Mouse (Mus musculus): Measurements from ENCODE around the gene Coil. TPM values are rescaled to one million over a fixed set of nuclear protein-coding genes. Genes with fewer than 3 reads are reported as not detected.
"Not testable (repeated sequence)": the region's sequence is repeated elsewhere in the genome, so short reads cannot be mapped to it uniquely, and the experiment has no call there.

Gene Coil
- polyA plus RNA-seq, 1 experiment: 7.2 TPM

GRCm38 (mm10) chr11:88981337-88981736, 11.3 kb downstream of the Coil start:
- WGBS: 58% methylated on average over 8 of the region's 8 CpGs
- Histone ChIP-seq H3K4me1 (ENCODE audit: control insufficient read depth, insufficient read depth, low read length) (no peaks in the 10 kb centered on the region), H3K27ac (ENCODE audit: control insufficient read depth, insufficient read depth, low read depth, low read length, poor library complexity) (no peak overlapping the region), H3K4me3 (replicated peaks; ENCODE audit: control insufficient read depth, low read depth, low read length) (no peak overlapping the region)
- TF ChIP-seq POLR2A (IDR thresholded peaks at IDR 0.05; ENCODE audit: borderline replicate concordance, control insufficient read depth, low read depth, low read length) (no peak), CTCF (IDR thresholded peaks at IDR 0.05; ENCODE audit: control insufficient read depth, insufficient read depth, low read length) (no peak)

- TF ChIP-seq CTCF (IDR thresholded peaks at IDR 0.05; ENCODE audit: control insufficient read depth, insufficient read depth, low read length) (no peak), POLR2A (IDR thresholded peaks at IDR 0.05; ENCODE audit: borderline replicate concordance, control insufficient read depth, low read depth, low read length) (no peak)
- H3K4me1 ChIP-seq (ENCODE audit: control insufficient read depth, insufficient read depth, low read length): no peaks in the 10 kb centered on the region
- no peak overlapping the region for H3K4me3 ChIP-seq (replicated peaks; ENCODE audit: control insufficient read depth, low read depth, low read length)
- no peak overlapping the region for H3K27ac ChIP-seq (ENCODE audit: control insufficient read depth, insufficient read depth, low read depth, low read length, poor library complexity)
- WGBS: 86% methylated on average over 10 of the region's 10 CpGs
These were observed 16.6 kb downstream of the Coil start for GRCm38 (mm10) chr11:88986616-88987015.

GRCm38 (mm10) chr11:88988956-88989355, 18.9 kb downstream of the Coil start:
- 75% methylated on average over 5 of the region's 5 CpGs for WGBS
- no peak for TF ChIP-seq CTCF (IDR thresholded peaks at IDR 0.05; ENCODE audit: control insufficient read depth, insufficient read depth, low read length)
- TF ChIP-seq POLR2A (IDR thresholded peaks at IDR 0.05; ENCODE audit: borderline replicate concordance, control insufficient read depth, low read depth, low read length): no peak
- Histone ChIP-seq H3K4me3 (replicated peaks; ENCODE audit: control insufficient read depth, low read depth, low read length) (no peak overlapping the region), H3K27ac (ENCODE audit: control insufficient read depth, insufficient read depth, low read depth, low read length, poor library complexity) (no peak overlapping the region), H3K4me1 (ENCODE audit: control insufficient read depth, insufficient read depth, low read length) (no peaks in the 10 kb centered on the region)

- WGBS: 51% methylated on average over 5 of the region's 5 CpGs
- Histone ChIP-seq H3K27ac (ENCODE audit: control insufficient read depth, insufficient read depth, low read depth, low read length, poor library complexity) (no peak overlapping the region), H3K4me3 (replicated peaks; ENCODE audit: control insufficient read depth, low read depth, low read length) (no peak overlapping the region), H3K4me1 (ENCODE audit: control insufficient read depth, insufficient read depth, low read length) (no peaks in the 10 kb centered on the region)
- TF ChIP-seq CTCF (IDR thresholded peaks at IDR 0.05; ENCODE audit: control insufficient read depth, insufficient read depth, low read length) (no peak), POLR2A (IDR thresholded peaks at IDR 0.05; ENCODE audit: borderline replicate concordance, control insufficient read depth, low read depth, low read length) (no peak)
These were observed 19.5 kb downstream of the Coil start for GRCm38 (mm10) chr11:88989530-88989929.

- Histone ChIP-seq H3K4me3 (replicated peaks; ENCODE audit: control insufficient read depth, low read depth, low read length) (no peak overlapping the region), H3K4me1 (ENCODE audit: control insufficient read depth, insufficient read depth, low read length) (no peaks in the 10 kb centered on the region; the same call in 1 of the 2 replicates), H3K27ac (ENCODE audit: control insufficient read depth, insufficient read depth, low read depth, low read length, poor library complexity) (no peak overlapping the region)
- 64% methylated on average over 7 of the region's 7 CpGs for WGBS
- TF ChIP-seq POLR2A (IDR thresholded peaks at IDR 0.05; ENCODE audit: borderline replicate concordance, control insufficient read depth, low read depth, low read length) (no peak), CTCF (IDR thresholded peaks at IDR 0.05; ENCODE audit: control insufficient read depth, insufficient read depth, low read length) (no peak)
These were observed 23.1 kb downstream of the Coil start for GRCm38 (mm10) chr11:88993186-88993585.

- H3K27ac ChIP-seq (ENCODE audit: control insufficient read depth, insufficient read depth, low read depth, low read length, poor library complexity): no peak overlapping the region
- TF ChIP-seq CTCF (IDR thresholded peaks at IDR 0.05; ENCODE audit: control insufficient read depth, insufficient read depth, low read length) (peak; percentile 89), POLR2A (IDR thresholded peaks at IDR 0.05; ENCODE audit: borderline replicate concordance, control insufficient read depth, low read depth, low read length) (no peak)
- 21% methylated on average over 5 of the region's 5 CpGs for WGBS
These were observed 23.6 kb downstream of the Coil start for GRCm38 (mm10) chr11:88993625-88994024.

GRCm38 (mm10) chr11:88994492-88994891, 24.4 kb downstream of the Coil start:
- H3K4me1 ChIP-seq (ENCODE audit: control insufficient read depth, insufficient read depth, low read length): no peaks in the 10 kb centered on the region; the same call in 1 of the 2 replicates
- H3K4me3 ChIP-seq (replicated peaks; ENCODE audit: control insufficient read depth, low read depth, low read length): no peak overlapping the region
- TF ChIP-seq POLR2A (IDR thresholded peaks at IDR 0.05; ENCODE audit: borderline replicate concordance, control insufficient read depth, low read depth, low read length) (no peak), CTCF (IDR thresholded peaks at IDR 0.05; ENCODE audit: control insufficient read depth, insufficient read depth, low read length) (no peak)
- 58% methylated on average over 7 of the region's 7 CpGs for WGBS
- H3K27ac ChIP-seq (ENCODE audit: control insufficient read depth, insufficient read depth, low read depth, low read length, poor library complexity): no peak overlapping the region

More at GRCm38 (mm10) chr11:88993625-88994024, 23.6 kb downstream of the Coil start:
- Histone ChIP-seq H3K4me3 (replicated peaks; ENCODE audit: control insufficient read depth, low read depth, low read length) (no peak overlapping the region), H3K4me1 (ENCODE audit: control insufficient read depth, insufficient read depth, low read length) (no peaks in the 10 kb centered on the region; the same call in 1 of the 2 replicates)

- 94% methylated on average over 2 of the region's 2 CpGs for WGBS
- TF ChIP-seq POLR2A (IDR thresholded peaks at IDR 0.05; ENCODE audit: borderline replicate concordance, control insufficient read depth, low read depth, low read length) (no peak), CTCF (IDR thresholded peaks at IDR 0.05; ENCODE audit: control insufficient read depth, insufficient read depth, low read length) (no peak)
These were observed 25.6 kb downstream of the Coil start for GRCm38 (mm10) chr11:88995616-88996015.

GRCm38 (mm10) chr11:88996427-88996826, 26.4 kb downstream of the Coil start:
- no peak overlapping the region for H3K27ac ChIP-seq (ENCODE audit: control insufficient read depth, insufficient read depth, low read depth, low read length, poor library complexity)
- TF ChIP-seq CTCF (IDR thresholded peaks at IDR 0.05; ENCODE audit: control insufficient read depth, insufficient read depth, low read length): no peak
- no peak for TF ChIP-seq POLR2A (IDR thresholded peaks at IDR 0.05; ENCODE audit: borderline replicate concordance, control insufficient read depth, low read depth, low read length)
- H3K4me3 ChIP-seq (replicated peaks; ENCODE audit: control insufficient read depth, low read depth, low read length): no peak overlapping the region
- WGBS: 64% methylated on average over 7 of the region's 7 CpGs
- H3K4me1 ChIP-seq (ENCODE audit: control insufficient read depth, insufficient read depth, low read length): peaks cover 4% of the 10 kb centered on the region; the same call in 1 of the 2 replicates

More at GRCm38 (mm10) chr11:88995616-88996015, 25.6 kb downstream of the Coil start:
- Histone ChIP-seq H3K4me3 (replicated peaks; ENCODE audit: control insufficient read depth, low read depth, low read length) (no peak overlapping the region), H3K27ac (ENCODE audit: control insufficient read depth, insufficient read depth, low read depth, low read length, poor library complexity) (no peak overlapping the region), H3K4me1 (ENCODE audit: control insufficient read depth, insufficient read depth, low read length) (no peaks in the 10 kb centered on the region; the same call in 1 of the 2 replicates)

GRCm38 (mm10) chr11:88997343-88997742, 27.3 kb downstream of the Coil start:
- H3K4me3 ChIP-seq (replicated peaks; ENCODE audit: control insufficient read depth, low read depth, low read length); H3K4me1 ChIP-seq (ENCODE audit: control insufficient read depth, insufficient read depth, low read length); H3K27ac ChIP-seq (ENCODE audit: control insufficient read depth, insufficient read depth, low read depth, low read length, poor library complexity): not testable (repeated sequence)
- whole genome bisulfite sequencing: 71% methylated on average over 5 of the region's 5 CpGs

Measured in bone marrow, adult 2 months (tissue).